Mouse (Mus musculus) kidney, postnatal 0 days (tissue): Measurements from ENCODE around the gene Myf6. TPM values are rescaled to one million over a fixed set of nuclear protein-coding genes. Genes with fewer than 3 reads are reported as not detected.

ENCODE experiments used
- ATAC-seq: fragments of 200-750 bp; cut with Nextera tagmentation; replicated peaks from 2 replicates; pipeline ENCODE4 v1.8.0; 2017; ENCODE audit warnings: low read depth, moderate number of reproducible peaks, moderate TSS enrichment, moderate library complexity; ENCODE audit not compliant: low FRiP score
- DNase-seq: peaks from one replicate; pipeline ENCODE4 v3.0.0-alpha.2; 2016; ENCODE audit warnings: low spot score
- H3K27ac ChIP-seq: fragments of 300-500 bp; sonication (generic); 2 replicates; pipeline ENCODE4 v1.5.1; 2014; ENCODE audit warnings: mild to moderate bottlenecking
- H3K27me3 ChIP-seq: fragments of 300-500 bp; sonication (generic); 2 replicates; pipeline ENCODE4 v1.6.1; 2014; ENCODE audit warnings: low read length, mixed read lengths; ENCODE audit not compliant: insufficient read depth
- H3K36me3 ChIP-seq: fragments of 300-500 bp; sonication (generic); 2 replicates; pipeline ENCODE4 v1.6.1; 2014; ENCODE audit warnings: low read length, mixed read lengths; ENCODE audit not compliant: insufficient read depth
- H3K4me1 ChIP-seq: fragments of 300-500 bp; sonication (generic); replicated peaks from 2 replicates; pipeline ENCODE4 v1.6.1; 2014; ENCODE audit warnings: antibody characterized with exemption, low read length, mixed read lengths; ENCODE audit not compliant: insufficient read depth
- H3K4me2 ChIP-seq: fragments of 300-500 bp; sonication (generic); 2 replicates; pipeline ENCODE4 v1.6.1; 2014; ENCODE audit warnings: mild to moderate bottlenecking, low read length, moderate library complexity, mixed read lengths
- H3K4me3 ChIP-seq: fragments of 300-500 bp; sonication (generic); replicated peaks from 2 replicates; pipeline ENCODE4 v1.5.1; 2014; ENCODE audit warnings: low read depth, low read length
- H3K9ac ChIP-seq: fragments of 300-500 bp; sonication (generic); 2 replicates; pipeline ENCODE4 v1.6.1; 2014; ENCODE audit warnings: low read depth, low read length
- H3K9me3 ChIP-seq: fragments of 300-500 bp; sonication (generic); replicated peaks from 2 replicates; pipeline ENCODE4 v1.6.1; 2016; ENCODE audit warnings: low read length, inconsistent platforms, mixed read lengths
- CTCF ChIP-seq: IDR thresholded peaks from 2 replicates; pipeline ENCODE4 v1.5.1; 2016; ENCODE audit warnings: antibody characterized with exemption, low read depth, mild to moderate bottlenecking, moderate library complexity
- WGBS: fragments of 180-500 bp; shearing (Covaris S2); extraction: QIAGEN DNeasy Blood & Tissue Kit; methylation state at CpG from one replicate; pipeline ENCODE4 v1.1.7; 2014; 5-methylcytosine and 5-hydroxymethylcytosine counted together
- microRNA-seq: library from miRNA; unstranded; fragments of <30 nt; microRNA quantifications from one replicate; pipeline ENCODE4, GENCODE M21; 2016
- polyA plus RNA-seq: library from polyadenylated mRNA; unstranded; fragments of >200 nt; fragmentation: Nextera tagmentation; extraction: Ambion mirVana; gene quantifications from 2 replicates; pipeline ENCODE4 v1.2.1, GENCODE M21; 2015

Gene Myf6
- polyA plus RNA-seq, 1 experiment from 2014 or later, result not detected

DNA sequence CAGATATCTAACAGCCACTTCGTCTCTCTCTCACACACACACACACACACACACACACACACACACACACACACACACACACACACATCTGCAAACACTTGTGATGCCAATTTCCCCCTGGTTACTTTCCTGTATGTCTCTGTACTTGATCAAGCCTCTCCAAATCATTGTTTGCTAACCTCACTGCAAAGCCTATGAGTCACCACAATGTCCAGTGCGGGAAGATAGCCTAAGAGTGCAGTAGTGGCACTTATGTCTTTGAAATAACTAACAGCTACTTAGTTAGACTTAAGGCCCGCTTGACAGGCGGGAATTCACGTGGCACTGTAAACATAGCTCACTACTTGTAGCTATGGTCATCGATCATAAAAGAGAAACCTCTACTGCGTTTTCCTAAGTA is 26.7 kb downstream of the Myf6 start:
- H3K4me2 ChIP-seq, result no peak overlapping the region
- 87% methylated on average over 7 of the region's 7 CpGs for WGBS
- no peak overlapping the region for H3K9ac ChIP-seq
- no peak overlapping the region for H3K27ac ChIP-seq
- no peaks in the 10 kb centered on the region for H3K4me1 ChIP-seq
- no peak overlapping the region for H3K4me3 ChIP-seq
- no peaks in the 10 kb centered on the region for H3K36me3 ChIP-seq
- ATAC-seq (no peak), DNase-seq (no peak)
- TF ChIP-seq CTCF, result no peak
- no peaks in the 10 kb centered on the region for H3K9me3 ChIP-seq
- no peaks in the 10 kb centered on the region for H3K27me3 ChIP-seq

DNA sequence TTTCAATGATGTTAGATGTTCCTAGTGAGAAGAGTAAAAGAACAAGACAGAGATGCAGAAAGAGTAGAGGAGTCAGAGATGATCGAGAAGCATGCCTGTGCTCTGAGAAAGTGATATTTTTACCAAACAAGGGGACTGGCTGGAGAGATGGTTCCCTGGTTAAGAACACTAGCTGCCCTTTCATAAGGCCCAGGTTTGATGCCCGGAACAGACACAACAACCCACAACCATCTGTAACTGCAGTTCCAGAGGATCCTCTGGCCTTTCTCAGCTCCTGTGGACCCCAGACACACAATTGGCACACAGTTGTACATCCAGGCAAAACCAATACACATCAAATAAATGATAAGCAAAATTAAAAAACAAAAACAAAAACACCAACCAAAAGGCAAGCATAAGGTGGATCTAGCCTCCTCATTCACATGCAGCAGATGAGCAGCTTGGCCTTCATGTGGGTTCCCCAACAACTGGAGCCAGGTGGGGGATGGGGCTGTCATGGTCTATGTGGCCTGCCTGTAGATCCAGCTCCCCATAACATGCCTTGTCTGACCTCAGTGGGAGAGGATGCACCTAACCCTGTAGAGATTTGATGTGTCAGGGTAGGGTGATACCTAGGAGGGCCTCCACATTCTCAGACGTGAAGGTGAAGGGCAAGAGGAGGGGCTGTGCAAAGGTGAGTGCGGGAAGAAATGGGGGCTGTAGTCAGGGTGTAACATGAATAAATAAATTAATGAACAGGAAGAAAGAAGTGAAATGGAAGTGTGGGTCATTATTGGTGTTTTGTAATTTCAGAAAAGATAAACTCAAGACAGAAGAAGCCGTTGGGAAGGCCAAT is 44.8 kb downstream of the Myf6 start:
- H3K27me3 ChIP-seq, result no peaks in the 10 kb centered on the region
- H3K27ac ChIP-seq, result no peak overlapping the region
- WGBS, result 79% methylated on average over 5 of the region's 5 CpGs
- H3K4me3 ChIP-seq, result no peak overlapping the region
- TF ChIP-seq CTCF, result no peak
- ATAC-seq (no peak), DNase-seq (no peak)
- no peaks in the 10 kb centered on the region for H3K36me3 ChIP-seq
- H3K4me1 ChIP-seq, result no peaks in the 10 kb centered on the region
- no peak overlapping the region for H3K4me2 ChIP-seq
- no peaks in the 10 kb centered on the region for H3K9me3 ChIP-seq
- no peak overlapping the region for H3K9ac ChIP-seq

Small RNA genes lying within 50 kb of the gene (microRNA-seq; reads per million reads assigned to microRNA genes)
- gene Gm44403, result not detected

Other genes with a start within 250 kb of the Myf6 start
- 0.54 and 1.3 TPM in 2 replicates for gene Lin7a, start 223.1 kb downstream of the Myf6 start, polyA plus RNA-seq
- 0.05 TPM in 1 of 2 replicates, not detected in the other for gene Myf5, start 8.6 kb downstream of the Myf6 start, polyA plus RNA-seq
- gene Ptprq, start 225.3 kb upstream of the Myf6 start, polyA plus RNA-seq, result 0.09 and 0.14 TPM in 2 replicates